Mouse (Mus musculus): ENCODE measurements around the gene Mpzl3. TPM values are rescaled to one million over a fixed set of nuclear protein-coding genes. Genes with fewer than 3 reads are reported as not detected.
A peak's percentile ranks its signal among the peaks of the same experiment; 100 is the strongest.

The Mpzl3 gene
- 1.8 and 1.9 TPM in 2 replicates for polyA plus RNA-seq (2014; fragmentation: Nextera tagmentation; extraction: Ambion mirVana)

DNA sequence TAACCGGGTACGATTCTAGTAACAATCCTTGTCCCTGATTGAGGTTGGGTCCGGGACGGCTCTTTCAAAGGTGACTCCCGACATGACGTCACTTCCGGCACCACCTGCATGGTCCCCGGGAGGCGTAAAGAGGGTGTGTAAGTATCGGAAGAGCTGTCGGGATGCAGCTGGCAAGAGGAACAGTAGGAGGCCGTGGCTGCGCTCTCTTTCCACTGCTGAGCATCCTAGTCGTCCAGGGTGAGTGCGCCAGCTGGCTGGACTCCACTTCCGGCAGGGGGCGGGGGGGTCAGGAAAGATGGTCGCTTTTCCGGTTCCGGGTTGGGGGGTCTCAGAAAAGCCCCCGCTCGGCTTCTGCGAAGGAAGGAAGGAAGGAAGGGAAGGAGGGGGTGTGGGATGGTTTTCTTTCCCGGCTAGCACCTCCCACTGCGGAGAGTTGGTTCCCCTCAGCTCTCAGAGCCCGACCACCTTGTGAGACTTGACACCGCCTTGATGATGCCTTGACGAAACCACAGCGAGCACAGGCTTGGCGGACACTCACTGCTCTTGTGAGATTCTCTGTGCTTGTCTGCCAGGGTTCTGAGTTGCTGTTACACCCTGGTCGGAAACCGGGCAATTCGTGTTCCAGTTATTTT, at the start of gene Mpzl3:
Gene Mpzl3 (plus strand): TSS at position 105 of the 632 bp plus-strand sequence.
- peak within 1 kb of the TSS; percentile 44 for H3K4me2 ChIP-seq (ENCODE audit: low read depth)
- H3K27me3 ChIP-seq (ENCODE audit: control insufficient read depth, insufficient read depth, low read length): no peaks in the 10 kb centered on the region
- H3K9ac ChIP-seq (ENCODE audit: low read length): peak within 1 kb of the TSS; percentile 62
- no peaks in the 10 kb centered on the region for H3K36me3 ChIP-seq (ENCODE audit: control insufficient read depth, insufficient read depth, low read length)
- peak; percentile 93 for DNase-seq (ENCODE audit: low spot score)
- peak within 1 kb of the TSS; percentile 97 for H3K27ac ChIP-seq (ENCODE audit: low read depth, low read length)
- H3K4me3 ChIP-seq (ENCODE audit: low read depth, low read length): peak within 1 kb of the TSS; percentile 57
- WGBS: under 1% methylated on average over 33 of the region's 33 CpGs
- no peaks in the 10 kb centered on the region for H3K9me3 ChIP-seq (ENCODE audit: control insufficient read depth, low read length)
- ATAC-seq (ENCODE audit: insufficient read depth, low FRiP score, low TSS enrichment): peak; percentile 84
- H3K4me1 ChIP-seq (ENCODE audit: control insufficient read depth, insufficient read depth, low read length): no peaks in the 10 kb centered on the region

DNA sequence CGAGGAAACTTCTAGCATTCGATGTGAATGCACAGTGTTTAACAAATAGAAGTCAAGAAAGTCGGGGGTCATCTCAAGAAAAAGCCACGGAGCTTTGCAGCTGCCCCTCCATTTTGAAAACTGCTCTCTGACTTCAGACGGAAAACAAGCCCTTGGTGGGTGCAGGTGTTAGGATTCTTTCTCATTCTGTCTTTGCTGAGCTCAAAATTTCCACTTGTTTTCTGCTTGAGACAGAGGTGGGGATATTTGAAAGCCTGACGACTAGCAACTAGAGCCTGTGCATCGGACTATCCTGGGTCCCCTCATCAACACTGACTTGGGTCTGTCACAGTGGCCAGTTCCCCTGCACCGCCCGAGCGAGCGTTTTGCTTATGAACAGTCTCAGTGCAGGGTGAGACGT, 47.6 kb upstream of the Mpzl3 start:
- DNase-seq (ENCODE audit: low spot score): no peak
- Histone ChIP-seq H3K36me3 (ENCODE audit: control insufficient read depth, insufficient read depth, low read length) (no peaks in the 10 kb centered on the region), H3K4me1 (ENCODE audit: control insufficient read depth, insufficient read depth, low read length) (no peaks in the 10 kb centered on the region), H3K4me3 (ENCODE audit: low read depth, low read length) (no peak overlapping the region), H3K4me2 (ENCODE audit: low read depth) (no peak overlapping the region), H3K27me3 (ENCODE audit: control insufficient read depth, insufficient read depth, low read length) (no peaks in the 10 kb centered on the region), H3K9ac (ENCODE audit: low read length) (no peak overlapping the region), H3K27ac (ENCODE audit: low read depth, low read length) (no peak overlapping the region), H3K9me3 (ENCODE audit: control insufficient read depth, low read length) (no peaks in the 10 kb centered on the region)
- WGBS: 76% methylated on average over 12 of the region's 12 CpGs
- ATAC-seq (ENCODE audit: insufficient read depth, low FRiP score, low TSS enrichment): no peak

DNA sequence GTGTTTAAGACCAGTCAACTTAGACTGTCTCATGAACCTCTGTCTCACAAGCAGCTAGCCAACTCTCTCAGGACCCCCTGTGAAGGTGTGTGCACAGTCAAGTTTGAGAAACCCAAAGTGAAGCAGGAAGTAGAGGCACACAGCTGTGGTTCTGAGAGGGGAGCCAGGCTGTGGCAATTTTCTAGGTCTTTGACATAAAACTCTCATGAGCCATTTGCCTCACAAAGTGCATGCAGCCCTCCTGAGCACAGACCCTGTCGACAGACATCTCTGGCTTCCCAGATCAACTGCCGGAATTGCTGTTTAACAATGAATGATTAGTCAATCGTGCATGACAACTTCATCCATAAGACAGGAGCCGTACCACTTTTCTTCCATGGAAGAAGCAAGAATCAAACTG, 46.6 kb upstream of the Mpzl3 start:
- H3K27ac ChIP-seq (ENCODE audit: low read depth, low read length): no peak overlapping the region
- no peaks in the 10 kb centered on the region for H3K27me3 ChIP-seq (ENCODE audit: control insufficient read depth, insufficient read depth, low read length)
- no peaks in the 10 kb centered on the region for H3K9me3 ChIP-seq (ENCODE audit: control insufficient read depth, low read length)
- no peaks in the 10 kb centered on the region for H3K4me1 ChIP-seq (ENCODE audit: control insufficient read depth, insufficient read depth, low read length)
- no peak overlapping the region for H3K4me3 ChIP-seq (ENCODE audit: low read depth, low read length)
- no peaks in the 10 kb centered on the region for H3K36me3 ChIP-seq (ENCODE audit: control insufficient read depth, insufficient read depth, low read length)
- 88% methylated on average over 4 of the region's 4 CpGs for WGBS
- H3K4me2 ChIP-seq (ENCODE audit: low read depth): no peak overlapping the region
- no peak for ATAC-seq (ENCODE audit: insufficient read depth, low FRiP score, low TSS enrichment)
- DNase-seq (ENCODE audit: low spot score): no peak
- no peak overlapping the region for H3K9ac ChIP-seq (ENCODE audit: low read length)

DNA sequence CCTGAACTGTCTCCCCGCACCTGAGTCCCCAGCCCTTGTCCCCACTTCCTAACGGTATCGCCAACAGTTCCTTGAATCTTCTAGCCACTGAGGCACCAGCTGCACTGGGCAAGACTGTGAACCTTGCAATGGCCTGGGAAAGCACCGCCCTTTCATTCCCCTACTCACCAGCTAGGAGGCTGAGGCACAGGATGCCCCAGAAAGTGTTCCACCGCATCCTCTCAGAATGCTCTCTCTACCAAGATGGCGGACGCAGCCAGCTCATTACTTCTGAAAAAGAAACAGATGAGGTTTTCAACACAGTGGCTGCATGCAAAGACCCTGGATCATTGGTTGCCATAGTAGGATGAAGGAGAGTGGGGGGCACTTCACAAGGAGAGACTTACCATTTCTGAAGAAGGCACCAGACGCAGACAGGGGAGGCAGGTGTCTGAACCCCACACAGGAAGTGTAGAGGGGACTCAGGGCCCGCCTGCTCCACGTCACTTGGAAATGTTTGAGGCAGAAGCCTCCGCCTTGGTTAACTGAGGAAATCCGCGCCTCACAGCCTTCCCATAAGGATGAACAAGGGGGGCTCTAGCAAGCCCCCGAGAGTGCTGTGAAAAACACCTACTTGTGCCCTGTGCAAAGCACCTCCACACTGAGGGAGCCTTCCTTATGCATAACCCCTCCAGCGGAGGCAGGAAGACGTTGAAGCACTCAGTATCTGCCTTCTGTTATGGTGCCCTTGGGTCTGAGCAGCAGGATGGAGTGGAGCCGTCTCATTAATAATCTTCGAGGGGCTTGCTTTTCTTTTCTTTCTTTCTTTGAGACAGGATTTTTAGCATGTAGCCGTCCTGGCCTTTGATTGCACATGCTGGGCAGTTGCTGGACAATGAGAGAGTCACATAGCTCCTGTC, 45.6 kb upstream of the Mpzl3 start, which contains the start of gene Cd3e:
Gene Cd3e (minus strand): TSS at position 448 of the 899 bp plus-strand sequence.
- ATAC-seq (ENCODE audit: insufficient read depth, low FRiP score, low TSS enrichment) (no peak), DNase-seq (ENCODE audit: low spot score) (no peak)
- no peak within 1 kb of the TSS for H3K4me2 ChIP-seq (ENCODE audit: low read depth)
- H3K4me3 ChIP-seq (ENCODE audit: low read depth, low read length): no peak within 1 kb of the TSS
- no peaks in the 10 kb centered on the region for H3K36me3 ChIP-seq (ENCODE audit: control insufficient read depth, insufficient read depth, low read length)
- no peak within 1 kb of the TSS for H3K27ac ChIP-seq (ENCODE audit: low read depth, low read length)
- no peaks in the 10 kb centered on the region for H3K9me3 ChIP-seq (ENCODE audit: control insufficient read depth, low read length)
- H3K4me1 ChIP-seq (ENCODE audit: control insufficient read depth, insufficient read depth, low read length): no peaks in the 10 kb centered on the region
- H3K27me3 ChIP-seq (ENCODE audit: control insufficient read depth, insufficient read depth, low read length): no peaks in the 10 kb centered on the region
- WGBS: 85% methylated on average over 19 of the region's 19 CpGs
- H3K9ac ChIP-seq (ENCODE audit: low read length): no peak within 1 kb of the TSS

DNA sequence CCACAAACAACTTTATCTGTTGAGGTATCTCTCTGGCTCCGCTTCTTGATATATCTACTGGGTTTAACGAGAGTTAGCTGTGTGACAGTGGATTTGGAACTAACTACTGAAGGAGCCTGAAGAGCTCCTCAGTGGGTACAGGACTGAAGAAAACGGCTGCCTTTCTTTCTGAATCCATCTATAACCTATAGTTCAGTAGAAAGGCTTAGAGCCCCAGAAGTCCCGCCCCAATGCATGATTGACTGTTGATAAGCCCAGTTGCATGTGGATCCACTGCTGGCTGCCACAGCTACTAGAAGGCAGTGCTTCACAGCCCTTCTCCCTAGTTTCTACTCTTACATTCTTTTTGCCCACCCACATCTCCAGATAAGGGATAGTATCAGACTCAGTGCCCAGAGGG, 44.5 kb upstream of the Mpzl3 start:
- no peak for ATAC-seq (ENCODE audit: insufficient read depth, low FRiP score, low TSS enrichment)
- Histone ChIP-seq H3K36me3 (ENCODE audit: control insufficient read depth, insufficient read depth, low read length) (no peaks in the 10 kb centered on the region), H3K27ac (ENCODE audit: low read depth, low read length) (no peak overlapping the region), H3K9me3 (ENCODE audit: control insufficient read depth, low read length) (no peaks in the 10 kb centered on the region), H3K4me2 (ENCODE audit: low read depth) (no peak overlapping the region), H3K4me3 (ENCODE audit: low read depth, low read length) (no peak overlapping the region), H3K27me3 (ENCODE audit: control insufficient read depth, insufficient read depth, low read length) (no peaks in the 10 kb centered on the region), H3K9ac (ENCODE audit: low read length) (no peak overlapping the region), H3K4me1 (ENCODE audit: control insufficient read depth, insufficient read depth, low read length) (no peaks in the 10 kb centered on the region)
- WGBS: 79% methylated on average over 4 of the region's 4 CpGs
- no peak for DNase-seq (ENCODE audit: low spot score)

DNA sequence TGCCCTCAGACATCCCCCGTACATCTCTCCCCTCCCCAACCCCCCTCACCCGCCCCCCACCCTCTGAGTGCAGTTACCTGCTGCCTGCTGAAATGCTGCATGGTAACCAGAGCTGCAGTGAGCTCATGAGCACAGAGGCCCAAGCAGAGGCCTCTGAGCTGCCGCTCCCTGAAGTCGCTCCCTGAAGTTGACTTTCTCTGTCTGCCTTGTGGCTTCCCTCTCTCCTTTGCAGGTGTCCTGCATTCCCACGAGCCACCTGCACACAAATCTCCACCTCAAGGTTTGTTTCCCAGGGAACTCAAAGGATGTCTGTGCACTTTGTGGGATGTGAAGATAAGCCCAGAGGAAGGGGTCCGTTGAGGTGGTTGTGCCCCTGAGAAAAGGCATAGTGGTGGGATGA, 43.7 kb upstream of the Mpzl3 start:
- ATAC-seq (ENCODE audit: insufficient read depth, low FRiP score, low TSS enrichment): no peak
- 53% methylated on average over 6 of the region's 6 CpGs for WGBS
- Histone ChIP-seq H3K9me3 (ENCODE audit: control insufficient read depth, low read length) (no peaks in the 10 kb centered on the region), H3K27ac (ENCODE audit: low read depth, low read length) (no peak overlapping the region), H3K27me3 (ENCODE audit: control insufficient read depth, insufficient read depth, low read length) (no peaks in the 10 kb centered on the region), H3K4me3 (ENCODE audit: low read depth, low read length) (no peak overlapping the region), H3K4me2 (ENCODE audit: low read depth) (no peak overlapping the region), H3K4me1 (ENCODE audit: control insufficient read depth, insufficient read depth, low read length) (no peaks in the 10 kb centered on the region), H3K36me3 (ENCODE audit: control insufficient read depth, insufficient read depth, low read length) (no peaks in the 10 kb centered on the region), H3K9ac (ENCODE audit: low read length) (no peak overlapping the region)
- DNase-seq (ENCODE audit: low spot score): no peak

DNA sequence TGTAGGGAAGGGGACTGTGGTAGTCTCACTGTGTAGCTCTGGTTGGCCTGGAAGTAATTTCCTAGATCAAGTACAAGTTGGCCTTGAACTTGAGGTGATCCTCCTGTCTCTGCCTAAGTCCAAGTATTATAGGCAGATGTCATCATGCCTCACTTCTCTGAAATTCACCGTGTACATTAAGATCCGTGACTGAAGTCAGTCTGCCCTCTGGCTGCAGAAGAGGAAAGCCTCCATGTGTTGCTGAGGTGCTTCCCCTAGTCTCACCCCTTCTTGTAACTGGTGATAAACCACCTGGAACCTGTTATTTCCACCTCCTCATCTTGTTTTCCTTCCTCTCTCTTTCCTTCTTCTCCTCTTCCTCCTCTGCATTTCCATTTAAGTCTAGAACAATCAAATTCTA, 40.1 kb upstream of the Mpzl3 start:
- no peaks in the 10 kb centered on the region for H3K9me3 ChIP-seq (ENCODE audit: control insufficient read depth, low read length)
- H3K4me3 ChIP-seq (ENCODE audit: low read depth, low read length): no peak overlapping the region
- H3K36me3 ChIP-seq (ENCODE audit: control insufficient read depth, insufficient read depth, low read length): no peaks in the 10 kb centered on the region
- H3K4me1 ChIP-seq (ENCODE audit: control insufficient read depth, insufficient read depth, low read length): no peaks in the 10 kb centered on the region
- DNase-seq (ENCODE audit: low spot score): no peak
- H3K27me3 ChIP-seq (ENCODE audit: control insufficient read depth, insufficient read depth, low read length): no peaks in the 10 kb centered on the region
- ATAC-seq (ENCODE audit: insufficient read depth, low FRiP score, low TSS enrichment): no peak
- H3K9ac ChIP-seq (ENCODE audit: low read length): no peak overlapping the region
- no peak overlapping the region for H3K4me2 ChIP-seq (ENCODE audit: low read depth)
- WGBS: 50% methylated on average over 2 of the region's 2 CpGs
- no peak overlapping the region for H3K27ac ChIP-seq (ENCODE audit: low read depth, low read length)

DNA sequence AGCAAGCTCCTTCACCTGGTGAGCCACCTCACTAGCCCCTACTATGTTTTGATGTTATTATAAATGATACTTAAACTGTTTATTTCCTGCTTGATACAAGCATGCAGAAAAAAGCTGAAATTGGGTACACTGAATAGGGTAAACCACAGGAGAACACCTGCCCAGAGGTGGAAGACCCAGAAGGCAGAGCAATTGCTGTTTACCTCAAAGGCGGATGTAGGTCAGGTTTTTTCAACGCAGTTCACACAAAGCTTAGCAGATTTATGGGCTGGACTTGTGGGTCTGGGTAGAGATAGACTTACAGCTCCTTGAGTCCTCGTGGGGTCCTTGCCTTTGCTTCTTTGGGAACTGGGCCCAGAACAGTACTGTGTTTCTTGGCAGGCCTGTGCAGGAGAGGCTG, 39.1 kb upstream of the Mpzl3 start:
- DNase-seq (ENCODE audit: low spot score): no peak
- no peak overlapping the region for H3K4me3 ChIP-seq (ENCODE audit: low read depth, low read length)
- H3K4me1 ChIP-seq (ENCODE audit: control insufficient read depth, insufficient read depth, low read length): no peaks in the 10 kb centered on the region
- no peaks in the 10 kb centered on the region for H3K9me3 ChIP-seq (ENCODE audit: control insufficient read depth, low read length)
- no peak overlapping the region for H3K27ac ChIP-seq (ENCODE audit: low read depth, low read length)
- H3K27me3 ChIP-seq (ENCODE audit: control insufficient read depth, insufficient read depth, low read length): no peaks in the 10 kb centered on the region
- no peak for ATAC-seq (ENCODE audit: insufficient read depth, low FRiP score, low TSS enrichment)
- no peak overlapping the region for H3K4me2 ChIP-seq (ENCODE audit: low read depth)
- WGBS: 79% methylated on average over 3 of the region's 3 CpGs
- H3K36me3 ChIP-seq (ENCODE audit: control insufficient read depth, insufficient read depth, low read length): no peaks in the 10 kb centered on the region
- H3K9ac ChIP-seq (ENCODE audit: low read length): no peak overlapping the region

DNA sequence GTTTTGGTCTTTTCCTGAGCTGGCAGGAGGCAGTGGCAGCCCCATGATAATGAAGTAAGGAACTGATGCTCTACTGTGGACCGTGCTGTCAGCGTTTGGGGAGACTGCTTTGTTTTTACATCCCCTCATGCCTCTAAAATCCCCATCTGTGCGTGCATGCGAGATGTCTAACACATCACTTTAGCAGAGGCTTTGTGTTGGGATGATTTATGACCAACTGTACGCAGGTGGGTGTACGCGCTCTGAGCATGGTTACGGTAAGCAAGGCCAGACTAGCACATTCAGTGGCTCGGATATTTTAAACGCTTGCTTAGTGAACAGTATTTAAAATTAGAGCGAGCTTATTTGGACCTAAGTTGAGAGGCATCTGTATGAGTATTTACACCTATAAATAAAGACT, 37.0 kb upstream of the Mpzl3 start:
- Histone ChIP-seq H3K4me1 (ENCODE audit: control insufficient read depth, insufficient read depth, low read length) (no peaks in the 10 kb centered on the region), H3K36me3 (ENCODE audit: control insufficient read depth, insufficient read depth, low read length) (no peaks in the 10 kb centered on the region), H3K9ac (ENCODE audit: low read length) (no peak overlapping the region), H3K27ac (ENCODE audit: low read depth, low read length) (no peak overlapping the region), H3K9me3 (ENCODE audit: control insufficient read depth, low read length) (no peaks in the 10 kb centered on the region), H3K27me3 (ENCODE audit: control insufficient read depth, insufficient read depth, low read length) (no peaks in the 10 kb centered on the region), H3K4me3 (ENCODE audit: low read depth, low read length) (no peak overlapping the region), H3K4me2 (ENCODE audit: low read depth) (no peak overlapping the region)
- no peak for ATAC-seq (ENCODE audit: insufficient read depth, low FRiP score, low TSS enrichment)
- 81% methylated on average over 11 of the region's 11 CpGs for WGBS
- no peak for DNase-seq (ENCODE audit: low spot score)
